Mouse (Mus musculus) heart, adult 11 months (tissue): ENCODE data around the gene Hectd3.

ENCODE experiments used
- DNase-seq: peaks from one replicate; pipeline ENCODE4 v3.0.0; 2022

Hectd3 gene

GRCm38 (mm10) chr4:116995131-116995797, at the start of gene Hectd3:
Gene Hectd3 (plus strand): TSS chr4:116995317.
- DNase-seq: peak; percentile 97

DNA sequence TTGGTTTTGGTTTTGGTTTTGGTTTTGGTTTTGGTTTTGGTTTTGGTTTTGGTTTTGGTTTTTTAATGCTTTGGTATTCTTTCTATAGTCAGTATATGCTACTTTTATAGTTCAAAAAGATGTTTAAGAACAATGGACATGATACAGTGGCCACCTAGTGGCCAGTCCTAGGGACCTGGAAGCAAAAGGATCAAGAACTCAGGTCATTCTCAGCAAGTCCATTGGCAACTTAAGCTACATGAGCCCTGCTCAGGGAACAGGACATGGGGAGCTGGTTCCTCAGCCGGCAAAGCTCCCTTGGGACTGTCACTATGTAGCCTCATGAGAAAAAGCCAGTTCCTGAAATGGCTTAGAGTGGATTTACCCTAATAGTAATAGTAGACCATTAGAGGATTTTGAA, 43.5 kb upstream of the Hectd3 start:
- no peak for DNase-seq

- peak; percentile 65 for DNase-seq
These were observed 40.2 kb upstream of the Hectd3 start for GRCm38 (mm10) chr4:116954951-116955350.

DNA sequence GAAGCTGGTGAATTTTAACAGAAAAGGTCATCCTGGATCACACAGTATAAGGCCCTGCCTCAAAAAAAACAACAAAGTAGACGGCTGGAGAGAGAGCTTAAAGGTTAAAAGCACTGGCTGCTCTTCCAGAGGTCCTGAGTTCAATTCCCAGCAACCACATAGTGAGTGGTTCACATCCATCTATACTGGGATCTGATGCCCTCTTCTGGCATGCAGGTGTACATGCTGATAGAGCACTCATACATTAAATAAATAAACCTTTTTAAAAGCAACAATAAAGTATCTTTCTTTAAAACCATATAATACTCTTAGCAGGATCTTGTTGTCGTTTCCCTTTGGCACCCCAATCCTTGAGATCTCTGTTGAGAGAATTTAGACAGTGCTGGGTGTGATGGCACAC, 18.6 kb upstream of the Hectd3 start:
- peak; percentile 12 for DNase-seq

DNA sequence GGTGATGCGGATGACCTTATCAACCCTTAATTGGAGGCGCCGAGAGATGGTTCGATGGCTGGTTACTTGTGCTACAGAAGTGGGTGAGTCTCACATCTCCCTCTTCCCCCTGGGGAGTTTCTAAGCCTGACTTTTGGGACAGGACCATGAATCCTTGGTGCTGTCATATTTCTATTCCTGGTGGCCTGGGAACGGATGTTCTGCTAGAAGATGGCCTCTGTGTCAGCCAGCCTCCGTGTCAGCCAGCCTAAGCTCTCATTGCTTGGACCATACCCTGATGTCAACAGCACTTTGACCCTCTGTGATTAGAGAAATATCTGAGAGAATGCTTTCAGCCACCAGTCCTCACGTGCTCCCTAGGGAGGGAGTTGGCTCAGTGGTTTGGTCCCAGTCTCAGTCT, 9.4 kb upstream of the Hectd3 start:
- DNase-seq: peak; percentile 92

DNA sequence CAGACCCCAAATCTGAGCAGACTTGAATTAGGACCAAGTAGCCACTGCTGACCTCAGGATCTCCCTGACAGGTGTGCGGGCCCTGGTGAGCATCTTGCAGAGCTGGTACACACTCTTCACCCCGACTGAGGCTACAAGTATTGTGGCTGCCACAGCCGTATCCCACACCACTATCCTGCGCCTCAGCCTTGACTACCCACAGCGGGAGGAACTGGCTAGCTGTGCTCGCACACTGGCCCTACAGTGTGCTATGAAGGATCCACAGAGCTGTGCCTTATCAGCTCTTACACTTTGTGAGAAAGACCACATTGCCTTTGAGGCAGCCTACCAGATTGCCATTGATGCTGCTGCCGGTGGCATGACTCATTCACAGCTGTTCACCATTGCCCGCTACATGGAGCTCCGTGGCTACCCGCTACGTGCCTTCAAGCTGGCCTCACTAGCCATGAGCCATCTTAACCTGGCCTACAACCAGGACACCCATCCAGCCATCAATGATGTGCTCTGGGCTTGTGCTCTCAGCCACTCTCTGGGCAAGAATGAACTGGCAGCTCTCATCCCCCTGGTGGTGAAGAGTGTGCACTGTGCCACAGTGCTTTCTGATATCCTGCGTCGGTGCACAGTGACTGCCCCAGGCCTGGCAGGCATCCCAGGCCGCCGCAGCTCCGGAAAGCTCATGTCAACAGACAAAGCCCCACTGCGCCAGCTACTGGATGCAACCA, 8.6 kb upstream of the Hectd3 start:
- DNase-seq: peak; percentile 96

- no peak for DNase-seq
These were observed 8.0 kb upstream of the Hectd3 start for GRCm38 (mm10) chr4:116987122-116987456.

- DNase-seq: no peak
These were observed 5.4 kb upstream of the Hectd3 start for GRCm38 (mm10) chr4:116989731-116990130.

DNA sequence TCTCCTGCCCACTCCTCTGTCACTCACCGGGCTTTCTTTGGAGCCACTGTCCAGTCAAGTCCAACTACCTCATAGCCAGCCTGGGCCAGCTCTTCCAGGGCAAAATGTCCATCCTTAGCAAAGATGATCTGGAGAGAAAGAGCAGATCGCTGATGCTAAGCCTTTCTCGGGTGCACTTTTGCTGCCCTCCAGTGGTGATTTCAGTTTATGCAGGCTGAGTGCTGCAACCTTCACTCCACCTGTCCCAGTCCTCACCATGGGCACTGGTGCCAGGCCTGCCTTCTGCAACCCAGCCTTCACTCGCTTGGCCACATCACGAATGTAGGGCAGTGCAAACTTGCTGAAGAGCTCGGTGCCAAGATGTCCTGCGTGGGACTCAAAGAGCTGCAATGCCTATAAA, 3.8 kb upstream of the Hectd3 start:
- DNase-seq: peak; percentile 96

DNA sequence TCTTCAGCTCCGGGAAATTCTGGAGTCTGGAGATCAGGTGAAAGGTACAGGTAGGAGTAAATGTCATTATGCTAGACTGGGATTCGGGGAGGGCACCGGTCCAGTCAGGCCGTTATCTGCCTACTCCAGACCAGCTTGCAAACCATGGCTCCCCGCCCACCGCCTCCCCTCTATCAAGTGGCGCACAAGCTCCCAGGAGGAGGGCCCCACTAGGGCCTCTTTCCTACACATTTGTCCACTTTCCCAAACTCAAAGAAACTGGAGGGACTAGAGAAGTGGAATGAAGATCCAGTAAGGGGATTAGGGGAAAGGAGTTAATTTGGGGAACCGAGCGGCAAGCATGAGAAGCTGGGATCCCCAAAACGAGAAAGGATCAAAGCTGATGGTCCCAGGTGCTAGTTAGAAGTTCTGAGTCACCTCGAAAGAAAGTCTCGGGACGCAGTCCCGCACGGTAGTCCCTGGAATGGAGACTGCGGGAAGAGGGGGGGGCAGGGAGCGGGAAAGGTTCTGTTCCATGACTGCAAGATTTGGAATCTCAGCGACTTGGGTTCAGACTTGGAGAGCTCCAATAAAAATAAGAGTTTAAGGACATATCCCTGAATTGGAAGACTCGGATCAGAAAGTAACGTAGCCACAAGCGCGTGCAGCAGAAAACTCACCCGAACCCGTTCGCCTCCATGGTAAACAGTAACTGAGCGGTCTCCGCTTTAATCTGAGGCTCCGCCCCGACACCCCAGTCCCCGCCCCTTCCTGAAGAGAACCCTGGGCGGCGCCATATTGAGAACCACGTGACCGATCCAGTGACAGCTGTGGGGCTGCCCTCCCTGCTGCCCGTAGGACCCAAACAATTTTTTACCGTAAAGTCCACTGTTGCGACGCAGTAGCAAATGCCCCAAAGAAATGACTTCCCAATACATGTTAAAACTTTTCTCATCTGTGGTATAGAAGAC, 1.2 kb upstream of the Hectd3 start, which contains the start of gene Urod:
Gene Urod, minus strand, starts transcription at position 742 of the 950 bp plus-strand sequence.
- DNase-seq: peak; percentile 99

DNA sequence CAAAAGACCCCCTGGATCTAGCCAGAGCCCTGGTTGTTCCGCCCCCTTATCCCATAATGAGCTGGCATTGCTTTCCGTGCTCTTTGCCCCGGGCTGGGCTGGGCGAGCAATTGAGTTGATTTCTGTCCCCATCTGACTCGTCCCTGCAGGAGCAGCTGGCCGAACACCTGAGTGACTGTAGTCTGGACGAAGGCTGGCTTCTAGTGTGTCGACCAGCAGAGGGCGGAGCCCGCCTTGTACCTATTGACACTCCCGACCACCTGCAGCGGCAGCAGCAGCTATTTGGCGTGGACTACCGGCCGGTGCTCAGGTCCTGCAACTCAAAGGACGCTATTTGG, 650 bp downstream of the Hectd3 start:
- DNase-seq: peak; percentile 96

DNA sequence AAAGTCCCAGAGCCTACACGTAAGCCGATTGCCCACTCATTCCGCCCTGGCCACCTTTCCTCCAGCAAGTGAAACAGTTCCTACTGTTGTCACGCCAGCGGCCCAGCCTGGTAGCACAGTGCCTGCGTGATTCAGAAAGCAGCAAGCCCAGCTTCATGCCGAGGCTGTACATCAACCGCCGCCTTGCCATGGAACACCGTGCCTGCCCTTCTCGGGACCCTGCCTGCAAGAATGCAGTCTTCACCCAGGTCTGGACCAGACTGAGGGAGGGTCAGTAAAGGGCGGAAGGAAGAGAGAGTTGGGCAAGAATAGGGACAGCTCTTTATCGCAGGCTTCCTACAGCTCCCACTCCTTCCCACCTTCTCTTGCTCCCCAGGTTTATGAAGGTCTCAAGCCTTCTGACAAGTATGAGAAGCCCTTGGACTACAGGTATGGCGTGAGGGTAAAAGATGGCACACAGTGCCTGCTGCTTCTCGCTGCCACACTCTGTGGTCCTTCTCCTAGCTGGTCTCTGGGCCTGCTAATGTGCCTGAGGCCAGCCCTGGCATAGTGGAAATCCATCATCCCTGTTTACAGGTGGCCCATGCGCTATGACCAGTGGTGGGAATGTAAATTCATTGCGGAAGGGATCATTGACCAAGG, 4.5 kb downstream of the Hectd3 start:
- DNase-seq: peak; percentile 82

DNA sequence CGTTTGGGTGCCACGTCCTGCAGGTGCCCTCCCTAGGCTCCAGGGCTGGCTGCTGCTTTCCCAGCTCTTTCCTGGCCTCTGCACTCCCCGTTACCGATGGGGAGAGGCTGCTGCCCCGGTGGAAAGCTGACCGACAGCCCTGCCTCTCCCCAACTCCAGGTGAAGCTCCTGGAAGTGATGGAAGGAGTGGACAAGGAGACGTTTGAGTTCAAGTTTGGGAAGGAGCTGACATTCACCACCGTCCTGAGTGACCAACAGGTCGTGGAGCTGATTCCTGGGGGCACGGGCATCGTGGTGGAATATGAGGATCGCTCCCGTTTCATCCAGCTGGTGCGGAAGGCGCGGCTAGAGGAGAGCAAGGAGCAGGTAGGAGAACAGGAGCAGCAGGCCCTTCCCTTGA, 6.8 kb downstream of the Hectd3 start:
- peak; percentile 90 for DNase-seq

- DNase-seq: peak; percentile 96
These were observed 7.7 kb downstream of the Hectd3 start for GRCm38 (mm10) chr4:117002543-117003521.

DNA sequence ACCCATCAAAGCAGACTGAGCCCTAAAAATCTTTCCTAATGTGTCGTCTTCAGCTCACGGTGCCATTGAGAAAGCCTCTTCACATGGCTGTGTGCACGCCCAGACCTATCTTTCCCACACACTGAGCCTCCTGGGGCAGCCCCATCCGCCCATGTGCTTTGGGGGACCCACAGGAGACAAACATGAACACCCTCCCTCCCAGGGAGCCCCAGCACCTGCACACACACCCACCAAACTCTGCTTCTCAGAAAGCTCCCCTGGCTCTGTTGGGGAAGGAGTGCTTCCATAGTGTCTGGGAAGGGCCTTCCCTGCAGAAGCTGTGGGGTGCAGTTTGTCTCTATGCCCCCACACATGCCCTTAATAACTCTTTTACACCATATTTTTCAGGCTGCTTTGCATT, 9.5 kb downstream of the Hectd3 start:
- peak; percentile 84 for DNase-seq

DNA sequence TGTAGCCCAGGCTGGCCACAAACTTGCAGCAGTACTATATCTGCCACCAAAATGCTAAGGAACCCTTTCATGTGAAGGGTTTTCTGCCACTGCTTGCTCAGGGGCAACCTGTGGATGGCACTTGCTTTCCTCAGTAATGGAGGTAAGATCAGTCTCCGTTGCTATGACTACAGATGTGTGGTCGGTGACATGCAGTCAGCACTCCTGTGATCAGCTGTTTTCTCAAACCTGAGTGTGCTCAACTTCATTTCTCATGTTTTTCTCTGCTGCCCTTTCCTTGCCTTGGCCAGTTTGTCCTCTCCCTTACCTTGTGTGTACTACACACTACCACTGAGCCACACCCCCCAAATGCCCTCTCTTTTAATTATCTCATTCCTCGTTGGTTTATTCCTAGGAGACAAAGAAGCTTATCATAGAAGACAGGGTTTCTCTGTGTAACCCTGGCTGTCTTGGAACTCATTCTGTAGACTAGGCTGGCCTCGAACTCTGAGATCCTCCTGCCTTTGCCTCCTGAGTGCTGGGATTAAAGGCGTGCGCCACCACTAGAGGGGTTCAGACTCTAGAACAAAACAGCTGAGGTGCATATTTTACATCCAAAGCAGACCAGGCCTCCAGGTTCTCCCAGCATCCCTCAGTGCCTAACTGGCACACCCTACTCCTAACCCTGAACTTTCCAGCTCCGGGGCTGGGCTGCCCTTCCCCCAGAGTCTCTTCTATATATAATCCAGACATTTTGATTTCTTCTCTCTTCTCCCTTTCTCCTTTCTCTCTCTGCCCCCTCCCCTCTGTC, 10.7 kb downstream of the Hectd3 start:
- peak; percentile 86 for DNase-seq

- peak; percentile 92 for DNase-seq
These were observed 11.9 kb downstream of the Hectd3 start for GRCm38 (mm10) chr4:117007058-117007457.

DNA sequence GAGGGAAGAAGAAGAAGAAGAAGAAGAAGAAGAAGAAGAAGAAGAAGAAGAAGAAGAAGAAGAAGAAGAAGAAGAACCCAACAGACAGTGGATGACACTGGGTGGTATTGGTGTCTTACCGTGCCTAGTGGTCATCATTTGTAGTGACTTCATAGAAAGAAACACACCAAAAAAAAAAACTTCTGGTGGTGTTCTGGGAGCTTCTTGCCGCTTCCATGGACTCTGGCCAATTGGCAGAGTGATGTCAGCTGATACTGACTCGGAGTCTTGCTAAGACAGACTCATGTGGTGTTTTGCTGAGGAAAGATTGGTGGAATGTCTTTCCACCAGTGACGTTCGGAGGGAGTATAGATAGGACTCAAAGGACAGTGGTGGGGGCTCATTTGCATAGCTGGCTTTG, 15.1 kb downstream of the Hectd3 start:
- no peak for DNase-seq

- DNase-seq: no peak
These were observed 18.5 kb downstream of the Hectd3 start for GRCm38 (mm10) chr4:117013596-117013995.

GRCm38 (mm10) chr4:117014901-117015415, 19.8 kb downstream of the Hectd3 start:
- peak; percentile 90 for DNase-seq

- no peak for DNase-seq
These were observed 22.6 kb downstream of the Hectd3 start for GRCm38 (mm10) chr4:117017738-117018137.
